Mouse (Mus musculus) midbrain, embryonic 11.5 days (tissue): ENCODE measurements around the gene Slc4a2. TPM values are rescaled to one million over a fixed set of nuclear protein-coding genes. Genes with fewer than 3 reads are reported as not detected.

ENCODE experiments used
- ATAC-seq: fragments of 200-750 bp; cut with Nextera tagmentation; 2 replicates; pipeline ENCODE4 v1.8.0; 2017; ENCODE audit warnings: moderate TSS enrichment, moderate library complexity; ENCODE audit not compliant: low FRiP score
- DNase-seq: peaks from one replicate; pipeline ENCODE4 v3.0.0; 2015; ENCODE audit warnings: low spot score; ENCODE audit errors: missing footprints
- H3K27ac ChIP-seq: fragments of 300-500 bp; sonication (generic); 2 replicates; pipeline ENCODE4 v1.5.1; 2014; ENCODE audit warnings: low read depth, low read length
- H3K27me3 ChIP-seq: fragments of 300-500 bp; sonication (generic); 2 replicates; pipeline ENCODE4 v1.6.1; 2014; ENCODE audit warnings: mild to moderate bottlenecking, low read length, moderate library complexity, mixed read lengths; ENCODE audit not compliant: control insufficient read depth, insufficient read depth
- H3K36me3 ChIP-seq: fragments of 300-500 bp; sonication (generic); 2 replicates; pipeline ENCODE4 v1.6.1; 2014; ENCODE audit warnings: mild to moderate bottlenecking, low read length, moderate library complexity, mixed read lengths; ENCODE audit not compliant: control insufficient read depth, insufficient read depth
- H3K4me1 ChIP-seq: fragments of 300-500 bp; sonication (generic); 2 replicates; pipeline ENCODE4 v1.6.1; 2014; ENCODE audit warnings: low read length; ENCODE audit not compliant: control insufficient read depth, insufficient read depth
- H3K4me2 ChIP-seq: fragments of 300-500 bp; sonication (generic); 2 replicates; pipeline ENCODE4 v1.6.1; 2014; ENCODE audit warnings: mild to moderate bottlenecking, moderate library complexity
- H3K4me3 ChIP-seq: fragments of 300-500 bp; sonication (generic); 2 replicates; pipeline ENCODE4 v1.5.1; 2014; ENCODE audit warnings: low read depth, low read length
- H3K9ac ChIP-seq: fragments of 300-500 bp; sonication (generic); 2 replicates; pipeline ENCODE4 v1.6.1; 2014; ENCODE audit warnings: low read length
- H3K9me3 ChIP-seq: fragments of 300-500 bp; sonication (generic); 2 replicates; pipeline ENCODE4 v1.6.1; 2016; ENCODE audit warnings: low read length; ENCODE audit not compliant: control insufficient read depth
- WGBS: fragments of 180-500 bp; shearing (Covaris S2); extraction: QIAGEN DNeasy Blood & Tissue Kit; methylation state at CpG from one replicate; pipeline ENCODE4 v1.1.7; 2014; 5-methylcytosine and 5-hydroxymethylcytosine counted together
- polyA plus RNA-seq: library from polyadenylated mRNA; unstranded; fragments of >200 nt; fragmentation: Nextera tagmentation; extraction: Ambion mirVana; gene quantifications from 2 replicates; pipeline ENCODE4 v1.2.1, GENCODE M21; 2014

Gene Slc4a2
- polyA plus RNA-seq, 1 experiment from 2014 or later: 21.5 TPM

DNA sequence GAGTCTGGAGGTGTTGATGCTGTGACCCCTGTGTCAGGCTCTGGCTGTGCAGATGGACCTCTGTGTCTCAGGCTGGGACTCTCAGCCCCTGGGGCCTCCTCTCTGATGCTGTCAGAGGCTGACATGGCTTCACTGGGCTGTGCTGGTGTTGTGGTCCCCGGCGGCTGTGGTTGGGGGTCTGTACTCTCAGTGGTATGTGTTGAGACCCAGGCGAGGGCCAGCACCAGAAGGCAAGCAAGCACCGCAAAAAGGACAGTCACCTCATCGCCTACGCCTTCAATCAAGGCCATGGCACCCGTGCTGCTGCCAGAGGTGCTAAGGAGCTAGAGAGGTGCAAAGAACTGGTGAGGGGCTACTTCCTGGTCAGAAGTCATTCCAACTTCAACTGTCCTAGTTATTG, 23.0 kb downstream of the Slc4a2 start:
- Histone ChIP-seq H3K27ac (no peak overlapping the region), H3K4me2 (no peak overlapping the region; the same call in 1 of the 2 replicates), H3K4me3 (no peak overlapping the region), H3K9ac (no peak overlapping the region), H3K9me3 (no peaks in the 10 kb centered on the region), H3K4me1 (peaks cover 24% of the 10 kb centered on the region), H3K27me3 (no peaks in the 10 kb centered on the region; the same call in 1 of the 2 replicates), H3K36me3 (peaks cover 6% of the 10 kb centered on the region; the same call in 1 of the 2 replicates)
- ATAC-seq (no peak), DNase-seq (no peak)
- 92% methylated on average over 7 of the region's 7 CpGs for WGBS

- H3K4me2 ChIP-seq: peak within 1 kb of the TSS; percentile 74
- 2% methylated on average over 34 of the region's 34 CpGs for WGBS
Measured at GRCm38 (mm10) chr5:24447624-24448298, 24.1 kb downstream of the Slc4a2 start, which contains the start of gene Tmub1. Gene Tmub1, minus strand, starts transcription at chr5:24447854.

DNA sequence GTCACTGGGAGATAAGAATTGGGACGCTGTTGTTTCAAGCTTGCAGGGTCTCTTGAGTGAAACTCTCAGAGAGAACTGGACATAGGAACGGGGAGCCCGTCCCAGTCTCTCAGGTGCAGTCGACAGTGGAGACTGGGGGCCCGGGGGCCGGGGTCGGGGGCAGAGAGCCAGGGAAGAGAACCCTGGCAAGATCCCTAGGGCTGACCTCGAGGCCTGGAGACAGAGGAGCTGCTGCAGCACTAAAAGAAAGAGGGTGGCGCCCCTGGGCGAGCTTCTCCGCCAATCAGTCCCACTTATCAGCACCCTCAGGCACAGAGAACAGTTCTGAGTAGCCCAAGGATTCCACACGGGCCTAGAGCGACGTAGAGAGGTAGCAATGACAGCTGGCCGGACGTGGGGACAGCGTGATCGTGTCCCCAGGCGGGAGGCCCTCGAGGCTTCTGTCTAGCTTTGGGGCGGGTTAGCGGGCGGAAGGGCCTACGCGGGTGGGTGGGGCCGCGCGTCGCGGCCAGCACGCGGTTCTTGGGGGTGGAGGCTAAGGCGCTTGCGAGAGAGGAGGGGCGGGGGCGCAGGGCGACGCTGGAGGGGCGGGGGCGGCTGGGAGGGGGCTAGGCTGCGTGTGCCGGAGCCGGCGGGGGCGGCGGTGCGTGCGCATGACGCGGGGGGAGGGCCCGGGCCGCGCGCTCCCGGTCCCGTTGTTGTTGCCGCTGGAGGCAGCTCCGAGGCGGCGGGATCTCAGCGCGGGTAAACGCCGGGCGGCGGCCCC, 27.8 kb downstream of the Slc4a2 start:
- Histone ChIP-seq H3K4me3 (peak overlapping the region; percentile 98), H3K27me3 (no peaks in the 10 kb centered on the region; the same call in 1 of the 2 replicates), H3K4me2 (peak overlapping the region; percentile 93), H3K9ac (peak overlapping the region; percentile 97), H3K4me1 (peaks cover 41% of the 10 kb centered on the region), H3K9me3 (no peaks in the 10 kb centered on the region), H3K36me3 (no peaks in the 10 kb centered on the region), H3K27ac (peak overlapping the region; percentile 85)
- ATAC-seq: peak; percentile 79
- WGBS: 4% methylated on average over 36 of the region's 66 CpGs
- peak; percentile 98 for DNase-seq

More at GRCm38 (mm10) chr5:24447624-24448298, 24.1 kb downstream of the Slc4a2 start, which contains the start of gene Tmub1:
- no peaks in the 10 kb centered on the region for H3K9me3 ChIP-seq
- H3K36me3 ChIP-seq: peaks cover 6% of the 10 kb centered on the region; the same call in 1 of the 2 replicates
- peak within 1 kb of the TSS; percentile 5; the same call in 1 of the 2 replicates for H3K27ac ChIP-seq
- no peaks in the 10 kb centered on the region; the same call in 1 of the 2 replicates for H3K27me3 ChIP-seq
- DNase-seq: peak; percentile 97
- peaks cover 24% of the 10 kb centered on the region for H3K4me1 ChIP-seq
- peak within 1 kb of the TSS; percentile 70 for H3K9ac ChIP-seq
- peak; percentile 54 for ATAC-seq
- H3K4me3 ChIP-seq: peak within 1 kb of the TSS; percentile 51

DNA sequence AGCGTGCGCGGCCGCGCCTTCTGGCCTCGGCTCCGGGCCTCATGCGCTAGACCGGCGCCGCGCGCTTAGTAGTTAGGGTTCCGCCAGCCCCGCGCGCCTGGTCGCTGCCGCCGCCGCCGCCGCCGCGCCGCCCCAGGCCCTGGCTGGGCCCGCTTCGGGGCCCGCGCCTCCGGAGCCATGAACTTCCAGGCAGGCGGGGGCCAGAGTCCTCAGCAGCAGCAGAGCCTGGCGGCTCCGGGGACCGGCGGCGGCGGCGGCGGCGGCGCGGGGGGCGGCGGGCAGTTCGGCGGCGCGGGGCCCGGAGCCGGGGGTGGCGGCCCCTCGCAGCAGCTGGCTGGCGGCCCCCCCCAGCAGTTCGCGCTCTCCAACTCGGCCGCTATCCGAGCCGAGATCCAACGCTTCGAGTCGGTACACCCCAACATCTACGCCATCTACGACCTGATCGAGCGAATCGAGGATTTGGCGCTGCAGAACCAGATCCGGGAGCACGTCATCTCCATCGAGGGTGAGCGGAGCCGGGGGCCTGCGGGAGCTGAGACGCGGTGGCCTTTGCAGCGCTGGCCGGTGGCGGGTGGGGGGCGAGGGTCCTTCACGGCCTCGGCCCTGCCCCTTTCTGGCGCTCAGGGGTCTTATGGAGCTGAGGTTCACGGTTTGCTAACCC, 28.5 kb downstream of the Slc4a2 start, which contains the start of gene Agap3:
Gene Agap3, plus strand, starts transcription at position 148 of the 661 bp plus-strand sequence.
- Histone ChIP-seq H3K4me1 (peaks cover 41% of the 10 kb centered on the region), H3K4me3 (peak within 1 kb of the TSS; percentile 98), H3K27ac (peak within 1 kb of the TSS; percentile 85), H3K9me3 (no peaks in the 10 kb centered on the region), H3K4me2 (peak within 1 kb of the TSS; percentile 93), H3K36me3 (no peaks in the 10 kb centered on the region), H3K9ac (peak within 1 kb of the TSS; percentile 97), H3K27me3 (no peaks in the 10 kb centered on the region; the same call in 1 of the 2 replicates)
- peak; percentile 3; the same call in 1 of the 2 replicates for ATAC-seq
- WGBS: under 1% methylated on average over 40 of the region's 85 CpGs
- peak; percentile 94 for DNase-seq

DNA sequence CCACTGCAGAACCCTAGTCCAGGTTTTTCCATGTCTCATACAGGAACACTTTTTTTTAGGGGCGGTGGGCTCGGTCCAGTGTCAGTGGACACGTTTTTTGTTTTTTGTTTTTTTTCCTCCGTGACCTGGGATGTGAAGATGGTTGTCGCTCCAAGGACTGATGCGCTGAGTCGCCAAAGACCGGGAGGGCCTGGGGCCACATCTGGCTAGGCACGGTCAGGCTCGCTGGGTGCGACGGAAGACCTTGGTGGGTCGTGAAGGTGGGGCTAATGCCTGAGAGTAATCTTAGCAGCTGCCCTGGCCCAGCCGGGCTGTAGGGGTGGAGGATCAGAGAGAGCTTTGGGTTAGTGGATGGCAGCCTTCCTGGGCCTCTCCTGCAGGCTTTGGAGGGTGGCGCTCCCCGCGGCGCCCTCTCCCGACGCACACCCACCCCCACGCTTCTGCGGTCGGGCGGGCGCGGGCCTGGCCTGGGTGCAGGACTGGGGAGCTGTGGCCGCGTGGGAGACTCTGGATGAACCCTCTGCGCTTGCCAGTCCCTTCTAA, 29.1 kb downstream of the Slc4a2 start:
- peak; percentile 20 for ATAC-seq
- Histone ChIP-seq H3K4me2 (peak overlapping the region; percentile 93), H3K4me1 (peaks cover 38% of the 10 kb centered on the region), H3K27me3 (no peaks in the 10 kb centered on the region; the same call in 1 of the 2 replicates), H3K9me3 (no peaks in the 10 kb centered on the region), H3K36me3 (no peaks in the 10 kb centered on the region), H3K9ac (peak overlapping the region; percentile 97), H3K27ac (peak overlapping the region; percentile 85), H3K4me3 (peak overlapping the region; percentile 98)
- WGBS: 0% methylated on average over 28 of the region's 29 CpGs
- DNase-seq: no peak

GRCm38 (mm10) chr5:24453283-24453984, 29.8 kb downstream of the Slc4a2 start:
- Histone ChIP-seq H3K36me3 (no peaks in the 10 kb centered on the region), H3K27ac (peak overlapping the region; percentile 48), H3K4me3 (peak overlapping the region; percentile 98), H3K4me1 (peaks cover 34% of the 10 kb centered on the region), H3K27me3 (no peaks in the 10 kb centered on the region; the same call in 1 of the 2 replicates), H3K9ac (peak overlapping the region; percentile 97), H3K4me2 (peak overlapping the region; percentile 93), H3K9me3 (no peaks in the 10 kb centered on the region)
- DNase-seq (peak; percentile 91), ATAC-seq (peak; percentile 2; the same call in 1 of the 2 replicates)
- 4% methylated on average over 5 of the region's 5 CpGs for WGBS

GRCm38 (mm10) chr5:24453985-24454303, 30.3 kb downstream of the Slc4a2 start:
- no peaks in the 10 kb centered on the region for H3K27me3 ChIP-seq
- H3K4me2 ChIP-seq: peak overlapping the region; percentile 93
- WGBS: 25% methylated on average over 2 of the region's 2 CpGs
- H3K4me3 ChIP-seq: peak overlapping the region; percentile 98
- ATAC-seq (no peak), DNase-seq (no peak)
- peak overlapping the region; percentile 48; the same call in 1 of the 2 replicates for H3K27ac ChIP-seq
- H3K36me3 ChIP-seq: no peaks in the 10 kb centered on the region
- no peaks in the 10 kb centered on the region for H3K9me3 ChIP-seq
- peak overlapping the region; percentile 97 for H3K9ac ChIP-seq
- peaks cover 34% of the 10 kb centered on the region for H3K4me1 ChIP-seq

DNA sequence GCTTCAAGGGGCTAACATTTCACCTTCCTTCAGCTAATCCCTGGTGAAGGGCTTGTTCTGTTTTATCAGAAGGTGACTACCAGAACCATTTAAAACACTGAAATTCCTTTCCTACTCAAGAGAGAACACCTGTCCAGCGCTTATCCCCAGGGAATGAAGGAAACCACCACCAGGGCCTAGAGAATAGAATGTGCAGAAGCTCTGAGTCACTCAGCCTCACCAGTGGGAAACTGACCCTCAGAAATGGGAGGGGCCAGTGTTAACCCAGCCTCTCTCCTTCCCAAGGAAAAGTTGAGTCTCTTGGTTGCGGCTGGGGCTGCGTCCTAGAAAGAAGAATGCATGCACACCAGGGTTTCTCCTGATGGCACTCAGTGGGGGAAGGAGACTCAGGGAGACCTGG, 31.4 kb downstream of the Slc4a2 start:
- peaks cover 34% of the 10 kb centered on the region for H3K4me1 ChIP-seq
- 66% methylated on average over 3 of the region's 3 CpGs for WGBS
- DNase-seq: no peak
- H3K9me3 ChIP-seq: no peaks in the 10 kb centered on the region
- no peaks in the 10 kb centered on the region for H3K36me3 ChIP-seq
- H3K4me2 ChIP-seq: 0 out of 2 replicates have a peak overlapping the region, but pooled peaks have one; percentile 4
- no peak overlapping the region for H3K4me3 ChIP-seq
- H3K27ac ChIP-seq: no peak overlapping the region
- H3K27me3 ChIP-seq: no peaks in the 10 kb centered on the region
- peak overlapping the region; percentile 13; the same call in 1 of the 2 replicates for H3K9ac ChIP-seq
- no peak for ATAC-seq
